Mouse (Mus musculus) intestine, postnatal 0 days (tissue): Measurements from ENCODE around the gene Cldn34b1. TPM values are rescaled to one million over a fixed set of nuclear protein-coding genes. Genes with fewer than 3 reads are reported as not detected.
"Not testable (repeated sequence)": the region's sequence is repeated elsewhere in the genome, so short reads cannot be mapped to it uniquely, and the experiment has no call there.

Experiments
- ATAC-seq: fragments of 200-750 bp; cut with Nextera tagmentation; 2 replicates; pipeline ENCODE4 v1.8.0; 2017; ENCODE audit warnings: mild to moderate bottlenecking, moderate TSS enrichment, moderate library complexity
- H3K27ac ChIP-seq: fragments of 300-500 bp; sonication (generic); 2 replicates; pipeline ENCODE4 v1.5.1; 2014; ENCODE audit warnings: mild to moderate bottlenecking, low read depth, low read length, moderate library complexity
- H3K27me3 ChIP-seq: fragments of 300-500 bp; sonication (generic); replicated peaks from 2 replicates; pipeline ENCODE4 v1.6.1; 2014; ENCODE audit warnings: low read length, mixed read lengths; ENCODE audit not compliant: control insufficient read depth, insufficient read depth
- H3K36me3 ChIP-seq: fragments of 300-500 bp; sonication (generic); 2 replicates; pipeline ENCODE4 v1.6.1; 2014; ENCODE audit warnings: mild to moderate bottlenecking, moderate library complexity; ENCODE audit not compliant: control insufficient read depth, insufficient read depth
- H3K4me1 ChIP-seq: fragments of 300-500 bp; sonication (generic); replicated peaks from 2 replicates; pipeline ENCODE4 v1.6.1; 2014; ENCODE audit warnings: antibody characterized with exemption, low read length, mixed read lengths; ENCODE audit not compliant: control insufficient read depth, insufficient read depth
- H3K4me2 ChIP-seq: fragments of 300-500 bp; sonication (generic); replicated peaks from 2 replicates; pipeline ENCODE4 v1.6.1; 2014; ENCODE audit warnings: low read depth, mild to moderate bottlenecking, moderate library complexity
- H3K4me3 ChIP-seq: fragments of 300-500 bp; sonication (generic); 2 replicates; pipeline ENCODE4 v1.5.1; 2014; ENCODE audit warnings: low read depth, low read length
- H3K9ac ChIP-seq: fragments of 300-500 bp; sonication (generic); 2 replicates; pipeline ENCODE4 v1.6.1; 2014; ENCODE audit warnings: mild to moderate bottlenecking, low read depth, low read length
- H3K9me3 ChIP-seq: fragments of 300-500 bp; sonication (generic); 2 replicates; pipeline ENCODE4 v1.6.1; 2016; ENCODE audit warnings: mixed run types; ENCODE audit not compliant: control insufficient read depth
- WGBS: fragments of 180-500 bp; shearing (Covaris S2); extraction: QIAGEN DNeasy Blood & Tissue Kit; methylation state at CpG from one replicate; pipeline ENCODE4 v1.1.7; 2014; 5-methylcytosine and 5-hydroxymethylcytosine counted together
- polyA plus RNA-seq: library from polyadenylated mRNA; unstranded; fragments of >200 nt; fragmentation: Nextera tagmentation; extraction: Ambion mirVana; gene quantifications from 2 replicates; pipeline ENCODE4 v1.2.1, GENCODE M21; 2015

The Cldn34b1 gene
- not detected in 2 replicates for polyA plus RNA-seq

- not testable (repeated sequence) for H3K4me3 ChIP-seq, H3K4me2 ChIP-seq, H3K27me3 ChIP-seq, H3K36me3 ChIP-seq, H3K9ac ChIP-seq, H3K9me3 ChIP-seq, H3K27ac ChIP-seq, ATAC-seq, H3K4me1 ChIP-seq
- 87% methylated on average over 3 of the region's 3 CpGs for WGBS
Measured at GRCm38 (mm10) chrX:154890167-154890566, at the start of gene Cldn34b1. TSS of gene Cldn34b1 (minus strand) at chrX:154890267.

GRCm38 (mm10) chrX:154935887-154936286, 45.8 kb upstream of the Cldn34b1 start, which contains the start of gene Magea6:
TSS of gene Magea6 (minus strand) at chrX:154935987.
- 63% methylated on average over 1 of the region's 1 CpGs for WGBS
- H3K4me3 ChIP-seq, H3K36me3 ChIP-seq, H3K4me2 ChIP-seq, H3K9me3 ChIP-seq, H3K27ac ChIP-seq, ATAC-seq, H3K4me1 ChIP-seq, H3K9ac ChIP-seq, H3K27me3 ChIP-seq: not testable (repeated sequence)

Other genes starting within 250 kb of the Cldn34b1 start
- not detected in 2 replicates for gene Magea6, start 45.7 kb upstream of the Cldn34b1 start, polyA plus RNA-seq
- gene Magea3, start 59.2 kb upstream of the Cldn34b1 start, polyA plus RNA-seq = not detected in 2 replicates
- not detected in 2 replicates for gene Magea8, start 105.6 kb upstream of the Cldn34b1 start, polyA plus RNA-seq
- not detected in 2 replicates for gene Magea5, start 172.9 kb upstream of the Cldn34b1 start, polyA plus RNA-seq
- gene Magea1, start 199.5 kb upstream of the Cldn34b1 start, polyA plus RNA-seq = not detected in 2 replicates
- gene Magea2, start 203.4 kb upstream of the Cldn34b1 start, polyA plus RNA-seq = not detected in 2 replicates
- gene Cldn34b2, start 238.1 kb upstream of the Cldn34b1 start, polyA plus RNA-seq = not detected in 2 replicates